Mouse (Mus musculus): ENCODE results near the gene Mdc1.

- TF ChIP-seq CTCF (conservative IDR thresholded peaks at IDR 0.05; ENCODE audit: insufficient read depth, insufficient read length, low read depth, low read length) (no peak), POLR2A (IDR thresholded peaks at IDR 0.05; ENCODE audit: low read depth, low read length) (no peak)
Observed at GRCm38 (mm10) chr17:35837487-35837886, 3.8 kb upstream of the Mdc1 start.
